Mouse (Mus musculus): ENCODE measurements around the gene Bach2. TPM values are rescaled to one million over a fixed set of nuclear protein-coding genes. Genes with fewer than 3 reads are reported as not detected.

Bach2 gene
- polyA plus RNA-seq, 1 experiment from 2014 or later, result 6.7 TPM

- Histone ChIP-seq H3K27ac (ENCODE audit: low read depth) (no peak overlapping the region), H3K4me1 (replicated peaks; ENCODE audit: control insufficient read depth, insufficient read depth, low read length) (peaks cover 33% of the 10 kb centered on the region), H3K9ac (ENCODE audit: low read length) (no peak overlapping the region), H3K36me3 (ENCODE audit: control insufficient read depth, insufficient read depth, low read length) (no peaks in the 10 kb centered on the region), H3K4me3 (ENCODE audit: low read depth, low read length) (no peak overlapping the region), H3K9me3 (ENCODE audit: control insufficient read depth, low read length) (no peaks in the 10 kb centered on the region), H3K27me3 (replicated peaks; ENCODE audit: control insufficient read depth, insufficient read depth, low read length) (no peaks in the 10 kb centered on the region), H3K4me2 (ENCODE audit: low read length) (no peak overlapping the region; the same call in 1 of the 2 replicates)
- ATAC-seq (replicated peaks; ENCODE audit: low FRiP score, low TSS enrichment, low read depth), result no peak
- DNase-seq (ENCODE audit: low spot score), result peak; percentile 58
- WGBS, result 26% methylated on average over 10 of the region's 10 CpGs
These were observed 4.9 kb downstream of the Bach2 start for GRCm38 (mm10) chr4:32243458-32243857.

DNA sequence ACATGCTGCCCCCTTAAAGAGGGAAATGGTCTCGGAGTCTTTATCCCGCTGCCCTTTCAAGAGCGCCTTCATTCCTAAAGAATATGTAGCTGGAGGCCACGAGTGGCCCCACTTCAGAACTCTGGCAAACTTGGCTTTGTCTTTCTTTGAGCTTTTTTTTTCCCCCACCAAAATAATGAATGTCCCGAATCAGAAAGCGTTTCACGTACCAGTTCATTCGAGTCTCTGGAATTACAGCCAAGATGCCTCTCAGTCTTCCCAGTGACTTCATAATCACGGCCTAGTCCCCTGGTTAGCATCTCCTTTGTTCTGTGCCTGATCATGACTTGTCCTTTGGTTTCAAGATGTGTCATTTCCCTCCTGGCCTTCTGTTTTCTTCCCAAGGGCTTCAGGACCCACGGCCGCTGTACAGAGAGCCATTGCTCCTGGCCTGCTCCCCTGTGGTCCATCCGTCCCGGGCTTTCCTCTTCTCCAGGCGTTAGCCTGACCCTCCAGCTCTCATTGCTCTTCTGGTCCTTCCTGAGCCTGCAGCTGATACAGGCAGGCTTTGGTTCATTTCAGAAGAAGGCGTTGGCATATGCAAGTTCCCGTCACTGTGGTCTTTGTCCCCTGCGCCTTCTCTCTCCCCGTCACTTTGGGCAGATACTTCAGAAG is 5.6 kb downstream of the Bach2 start:
- ATAC-seq (replicated peaks; ENCODE audit: low FRiP score, low TSS enrichment, low read depth) (no peak), DNase-seq (ENCODE audit: low spot score) (no peak)
- WGBS, result 55% methylated on average over 18 of the region's 18 CpGs
- Histone ChIP-seq H3K27me3 (replicated peaks; ENCODE audit: control insufficient read depth, insufficient read depth, low read length) (no peaks in the 10 kb centered on the region), H3K4me1 (replicated peaks; ENCODE audit: control insufficient read depth, insufficient read depth, low read length) (peaks cover 36% of the 10 kb centered on the region), H3K36me3 (ENCODE audit: control insufficient read depth, insufficient read depth, low read length) (no peaks in the 10 kb centered on the region), H3K9ac (ENCODE audit: low read length) (no peak overlapping the region), H3K4me3 (ENCODE audit: low read depth, low read length) (no peak overlapping the region), H3K9me3 (ENCODE audit: control insufficient read depth, low read length) (no peaks in the 10 kb centered on the region), H3K4me2 (ENCODE audit: low read length) (no peak overlapping the region), H3K27ac (ENCODE audit: low read depth) (no peak overlapping the region)

- no peak overlapping the region for H3K27ac ChIP-seq (ENCODE audit: low read depth)
- ATAC-seq (replicated peaks; ENCODE audit: low FRiP score, low TSS enrichment, low read depth) (no peak), DNase-seq (ENCODE audit: low spot score) (no peak)
- no peak overlapping the region for H3K4me2 ChIP-seq (ENCODE audit: low read length)
- 90% methylated on average over 6 of the region's 6 CpGs for WGBS
- peaks cover 42% of the 10 kb centered on the region for H3K4me1 ChIP-seq (replicated peaks; ENCODE audit: control insufficient read depth, insufficient read depth, low read length)
- no peaks in the 10 kb centered on the region for H3K27me3 ChIP-seq (replicated peaks; ENCODE audit: control insufficient read depth, insufficient read depth, low read length)
- H3K9ac ChIP-seq (ENCODE audit: low read length), result no peak overlapping the region
- no peaks in the 10 kb centered on the region for H3K9me3 ChIP-seq (ENCODE audit: control insufficient read depth, low read length)
- no peaks in the 10 kb centered on the region for H3K36me3 ChIP-seq (ENCODE audit: control insufficient read depth, insufficient read depth, low read length)
- no peak overlapping the region for H3K4me3 ChIP-seq (ENCODE audit: low read depth, low read length)
These were observed 7.0 kb downstream of the Bach2 start for GRCm38 (mm10) chr4:32245586-32245985.

DNA sequence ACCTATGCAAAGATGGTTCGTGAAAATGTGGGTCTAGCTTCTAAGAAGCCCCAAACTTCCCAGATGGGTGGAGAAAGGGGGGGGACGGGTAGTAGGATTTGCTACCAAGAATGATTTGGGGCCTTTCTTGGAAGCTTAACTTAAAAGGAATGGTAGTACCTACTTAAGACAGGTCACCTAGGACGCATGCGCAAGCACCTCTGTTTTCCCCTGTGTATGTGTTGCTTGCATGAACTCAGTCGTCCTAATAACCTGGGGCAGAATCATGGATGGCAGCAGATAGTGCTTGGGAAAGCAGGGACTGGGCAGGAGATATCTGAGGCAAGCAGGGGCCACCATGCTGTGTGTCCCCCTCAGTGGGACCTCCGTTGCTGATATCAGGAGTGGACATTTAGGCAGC is 7.4 kb downstream of the Bach2 start:
- Histone ChIP-seq H3K4me2 (ENCODE audit: low read length) (no peak overlapping the region), H3K9ac (ENCODE audit: low read length) (no peak overlapping the region), H3K27ac (ENCODE audit: low read depth) (no peak overlapping the region), H3K27me3 (replicated peaks; ENCODE audit: control insufficient read depth, insufficient read depth, low read length) (no peaks in the 10 kb centered on the region), H3K36me3 (ENCODE audit: control insufficient read depth, insufficient read depth, low read length) (no peaks in the 10 kb centered on the region), H3K9me3 (ENCODE audit: control insufficient read depth, low read length) (no peaks in the 10 kb centered on the region), H3K4me3 (ENCODE audit: low read depth, low read length) (no peak overlapping the region), H3K4me1 (replicated peaks; ENCODE audit: control insufficient read depth, insufficient read depth, low read length) (peaks cover 43% of the 10 kb centered on the region)
- ATAC-seq (replicated peaks; ENCODE audit: low FRiP score, low TSS enrichment, low read depth), result no peak
- WGBS, result 88% methylated on average over 6 of the region's 6 CpGs
- no peak for DNase-seq (ENCODE audit: low spot score)

- H3K36me3 ChIP-seq (ENCODE audit: control insufficient read depth, insufficient read depth, low read length), result no peaks in the 10 kb centered on the region
- no peaks in the 10 kb centered on the region for H3K9me3 ChIP-seq (ENCODE audit: control insufficient read depth, low read length)
- DNase-seq (ENCODE audit: low spot score) (no peak), ATAC-seq (replicated peaks; ENCODE audit: low FRiP score, low TSS enrichment, low read depth) (no peak)
- WGBS, result 41% methylated on average over 7 of the region's 7 CpGs
- H3K27me3 ChIP-seq (replicated peaks; ENCODE audit: control insufficient read depth, insufficient read depth, low read length), result no peaks in the 10 kb centered on the region
- peaks cover 47% of the 10 kb centered on the region for H3K4me1 ChIP-seq (replicated peaks; ENCODE audit: control insufficient read depth, insufficient read depth, low read length)
- H3K4me2 ChIP-seq (ENCODE audit: low read length), result no peak overlapping the region
- no peak overlapping the region for H3K9ac ChIP-seq (ENCODE audit: low read length)
- no peak overlapping the region for H3K27ac ChIP-seq (ENCODE audit: low read depth)
- H3K4me3 ChIP-seq (ENCODE audit: low read depth, low read length), result no peak overlapping the region
These were observed 8.2 kb downstream of the Bach2 start for GRCm38 (mm10) chr4:32246801-32247200.

DNA sequence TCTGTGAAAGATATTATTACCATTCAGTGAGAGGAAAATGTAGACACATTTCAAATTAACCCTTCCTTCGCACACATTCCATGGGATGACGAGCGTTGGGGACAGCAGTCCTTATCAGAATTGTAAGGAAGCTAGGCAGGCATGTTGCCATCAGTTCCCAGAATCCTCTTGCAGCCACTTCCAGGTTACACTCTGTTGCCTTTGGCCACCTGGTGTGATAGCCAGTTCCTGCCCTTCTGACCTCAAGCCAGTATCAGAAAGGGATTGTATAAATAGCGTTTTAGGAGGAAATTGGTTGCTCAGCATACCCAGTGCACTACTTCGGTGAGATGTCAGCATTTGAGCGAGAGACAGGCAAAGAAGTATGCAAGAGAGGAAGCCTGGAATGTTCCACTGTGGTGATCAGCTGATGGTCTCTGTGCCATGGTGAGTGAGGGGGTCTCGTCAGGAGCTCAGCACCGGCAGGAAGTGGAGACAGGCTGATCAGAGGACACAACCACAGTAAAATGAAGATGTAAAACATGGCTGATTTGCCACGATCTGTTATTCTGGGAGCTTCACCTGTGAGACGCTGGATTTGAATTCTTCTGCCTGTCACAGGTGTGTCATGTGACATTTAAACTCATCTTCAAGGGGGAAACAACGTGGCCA is 9.0 kb downstream of the Bach2 start:
- ATAC-seq (replicated peaks; ENCODE audit: low FRiP score, low TSS enrichment, low read depth), result no peak
- Histone ChIP-seq H3K27me3 (replicated peaks; ENCODE audit: control insufficient read depth, insufficient read depth, low read length) (no peaks in the 10 kb centered on the region), H3K27ac (ENCODE audit: low read depth) (no peak overlapping the region), H3K36me3 (ENCODE audit: control insufficient read depth, insufficient read depth, low read length) (no peaks in the 10 kb centered on the region), H3K4me1 (replicated peaks; ENCODE audit: control insufficient read depth, insufficient read depth, low read length) (peaks cover 40% of the 10 kb centered on the region), H3K4me3 (ENCODE audit: low read depth, low read length) (no peak overlapping the region), H3K9me3 (ENCODE audit: control insufficient read depth, low read length) (no peaks in the 10 kb centered on the region), H3K4me2 (ENCODE audit: low read length) (no peak overlapping the region), H3K9ac (ENCODE audit: low read length) (no peak overlapping the region)
- no peak for DNase-seq (ENCODE audit: low spot score)
- WGBS, result 71% methylated on average over 11 of the region's 11 CpGs

- Histone ChIP-seq H3K4me2 (ENCODE audit: low read length) (no peak overlapping the region), H3K9ac (ENCODE audit: low read length) (no peak overlapping the region), H3K27ac (ENCODE audit: low read depth) (no peak overlapping the region), H3K9me3 (ENCODE audit: control insufficient read depth, low read length) (no peaks in the 10 kb centered on the region), H3K4me3 (ENCODE audit: low read depth, low read length) (no peak overlapping the region), H3K36me3 (ENCODE audit: control insufficient read depth, insufficient read depth, low read length) (no peaks in the 10 kb centered on the region), H3K4me1 (replicated peaks; ENCODE audit: control insufficient read depth, insufficient read depth, low read length) (peaks cover 33% of the 10 kb centered on the region), H3K27me3 (replicated peaks; ENCODE audit: control insufficient read depth, insufficient read depth, low read length) (no peaks in the 10 kb centered on the region)
- DNase-seq (ENCODE audit: low spot score) (peak; percentile 85), ATAC-seq (replicated peaks; ENCODE audit: low FRiP score, low TSS enrichment, low read depth) (no peak)
- 40% methylated on average over 6 of the region's 6 CpGs for WGBS
These were observed 9.6 kb downstream of the Bach2 start for GRCm38 (mm10) chr4:32248236-32248635.

GRCm38 (mm10) chr4:32248990-32249393 is 10.4 kb downstream of the Bach2 start:
- 62% methylated on average over 9 of the region's 9 CpGs for WGBS
- no peaks in the 10 kb centered on the region for H3K36me3 ChIP-seq (ENCODE audit: control insufficient read depth, insufficient read depth, low read length)
- H3K4me2 ChIP-seq (ENCODE audit: low read length), result no peak overlapping the region
- peaks cover 27% of the 10 kb centered on the region for H3K4me1 ChIP-seq (replicated peaks; ENCODE audit: control insufficient read depth, insufficient read depth, low read length)
- H3K9me3 ChIP-seq (ENCODE audit: control insufficient read depth, low read length), result no peaks in the 10 kb centered on the region
- DNase-seq (ENCODE audit: low spot score) (no peak), ATAC-seq (replicated peaks; ENCODE audit: low FRiP score, low TSS enrichment, low read depth) (no peak)
- no peak overlapping the region for H3K9ac ChIP-seq (ENCODE audit: low read length)
- H3K27me3 ChIP-seq (replicated peaks; ENCODE audit: control insufficient read depth, insufficient read depth, low read length), result no peaks in the 10 kb centered on the region
- H3K27ac ChIP-seq (ENCODE audit: low read depth), result no peak overlapping the region
- H3K4me3 ChIP-seq (ENCODE audit: low read depth, low read length), result no peak overlapping the region

Measured in intestine, embryonic 14.5 days (tissue).